Mouse (Mus musculus) ES-CJ7 (cell line): ENCODE results near the gene Coq10a.

Source experiments
- DNase-seq: peaks from one replicate; pipeline ENCODE4 v3.0.0; 2011; ENCODE audit warnings: low read depth, low spot score

Gene Coq10a

DNA sequence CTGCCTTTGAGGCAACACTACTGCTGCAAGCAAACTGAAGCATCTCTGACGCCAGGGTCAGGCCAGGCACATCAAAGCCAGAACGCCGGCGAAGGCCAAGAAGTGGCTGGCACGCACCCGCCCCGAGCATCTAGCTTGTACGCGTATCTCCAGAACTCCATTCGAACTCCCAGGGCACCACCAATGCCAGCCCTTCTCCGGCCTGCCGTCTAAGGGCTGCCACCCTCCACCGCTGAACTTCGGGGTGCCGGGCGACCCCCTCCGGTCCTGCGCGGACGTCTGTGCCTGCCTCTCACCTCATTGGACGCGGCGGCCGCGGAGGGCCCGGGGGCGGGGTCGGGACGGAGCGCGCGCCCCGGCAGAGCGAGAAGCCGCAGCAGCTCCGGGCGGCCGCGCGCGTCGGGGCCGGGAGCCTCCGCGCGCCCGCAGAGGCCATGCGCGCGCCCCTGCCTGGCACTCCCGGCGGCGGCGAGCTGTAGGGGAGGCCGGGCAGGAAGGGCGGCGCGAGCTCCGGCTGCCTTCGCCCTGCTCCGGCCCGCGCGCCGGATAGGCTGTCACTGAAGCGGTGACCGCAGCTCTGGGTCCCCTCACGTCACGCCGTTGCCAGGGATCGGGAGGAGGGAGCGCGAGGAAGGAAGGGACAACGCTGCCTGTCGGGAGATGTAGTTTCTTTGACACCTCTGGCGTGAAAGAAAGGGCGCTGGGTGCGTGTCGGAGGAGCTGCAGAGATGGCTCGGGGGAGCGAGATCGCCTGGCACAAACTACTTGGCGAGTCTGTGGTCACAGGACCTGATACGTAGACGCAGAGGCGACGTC, at the start of gene Coq10a:
Gene Coq10a, minus strand, starts transcription at position 596 of the 816 bp plus-strand sequence.
- peak; percentile 91 for DNase-seq

DNA sequence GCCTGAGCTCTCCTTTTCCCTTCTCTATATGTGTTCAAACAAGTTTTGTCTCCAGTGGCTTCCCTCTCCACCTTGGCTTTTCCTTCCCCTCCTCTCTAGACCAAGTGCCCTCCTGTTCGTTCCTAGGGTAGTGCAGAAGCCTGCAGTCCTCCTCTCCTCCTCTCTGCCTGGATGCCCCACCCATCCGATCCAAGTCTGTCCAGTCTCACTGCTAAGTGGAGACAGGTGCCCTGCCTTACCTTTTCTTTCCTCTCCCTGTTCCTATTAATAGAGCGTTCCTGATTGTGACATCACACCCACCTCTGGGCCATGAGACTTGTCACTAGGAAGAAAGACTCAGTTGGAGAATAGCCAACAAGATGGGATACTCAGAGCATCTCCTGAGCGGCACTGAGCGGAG, 46.1 kb upstream of the Coq10a start:
- no peak for DNase-seq

DNA sequence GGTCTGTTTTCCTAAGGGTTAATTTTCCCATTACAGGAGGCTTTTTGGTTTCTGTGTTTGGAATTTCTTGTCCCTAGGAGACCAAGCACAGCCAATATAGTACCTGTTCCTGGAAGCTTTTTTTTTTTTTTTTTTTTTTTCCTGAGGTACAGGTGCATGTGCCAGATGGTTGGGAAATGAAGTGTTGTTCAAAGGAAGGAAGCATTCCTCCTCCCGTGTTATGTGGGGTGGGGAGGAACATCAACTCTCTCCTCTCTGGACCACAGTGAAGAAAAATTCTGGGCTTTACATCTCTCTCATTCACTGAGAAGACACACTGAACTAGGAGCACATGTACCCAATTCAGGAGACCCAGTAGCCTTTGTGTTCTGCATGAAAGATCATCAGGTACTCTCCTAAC, 44.3 kb upstream of the Coq10a start:
- no peak for DNase-seq

DNA sequence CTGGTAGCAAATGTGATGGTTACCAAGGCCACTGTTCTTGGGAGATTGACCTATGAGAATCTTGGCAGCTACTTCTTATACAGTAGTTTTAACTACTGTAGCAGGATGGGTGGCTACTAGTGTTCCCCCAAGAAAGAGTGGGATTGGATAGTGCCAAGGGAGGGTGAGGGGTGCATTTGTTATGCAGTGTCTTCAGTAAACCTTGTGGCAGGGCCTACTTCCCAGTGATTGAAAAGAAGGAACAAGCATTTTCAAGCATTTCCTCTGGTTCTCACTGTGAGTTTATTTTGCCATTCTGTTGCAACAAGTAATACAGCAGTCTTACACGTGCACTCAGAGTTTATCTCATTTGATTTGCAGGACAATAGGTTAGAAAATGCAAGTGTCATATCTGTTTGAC, 43.8 kb upstream of the Coq10a start:
- DNase-seq = no peak

DNA sequence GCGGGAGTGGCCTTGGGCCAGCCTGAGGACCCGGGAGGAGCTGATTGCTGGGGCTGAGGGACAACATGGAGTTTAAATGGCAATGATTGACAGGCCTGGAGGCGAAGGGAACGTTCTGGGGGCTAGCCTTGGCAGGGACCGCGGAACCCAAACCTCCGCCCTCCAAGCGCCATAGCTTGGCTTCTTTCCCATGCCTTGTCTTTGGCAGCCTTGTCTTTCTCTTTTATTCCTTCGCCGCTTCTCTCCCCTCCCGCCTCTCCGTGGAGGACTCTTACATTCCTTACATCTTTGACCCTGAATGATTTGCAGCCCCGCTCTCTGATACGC, 43.2 kb upstream of the Coq10a start:
- no peak for DNase-seq

DNA sequence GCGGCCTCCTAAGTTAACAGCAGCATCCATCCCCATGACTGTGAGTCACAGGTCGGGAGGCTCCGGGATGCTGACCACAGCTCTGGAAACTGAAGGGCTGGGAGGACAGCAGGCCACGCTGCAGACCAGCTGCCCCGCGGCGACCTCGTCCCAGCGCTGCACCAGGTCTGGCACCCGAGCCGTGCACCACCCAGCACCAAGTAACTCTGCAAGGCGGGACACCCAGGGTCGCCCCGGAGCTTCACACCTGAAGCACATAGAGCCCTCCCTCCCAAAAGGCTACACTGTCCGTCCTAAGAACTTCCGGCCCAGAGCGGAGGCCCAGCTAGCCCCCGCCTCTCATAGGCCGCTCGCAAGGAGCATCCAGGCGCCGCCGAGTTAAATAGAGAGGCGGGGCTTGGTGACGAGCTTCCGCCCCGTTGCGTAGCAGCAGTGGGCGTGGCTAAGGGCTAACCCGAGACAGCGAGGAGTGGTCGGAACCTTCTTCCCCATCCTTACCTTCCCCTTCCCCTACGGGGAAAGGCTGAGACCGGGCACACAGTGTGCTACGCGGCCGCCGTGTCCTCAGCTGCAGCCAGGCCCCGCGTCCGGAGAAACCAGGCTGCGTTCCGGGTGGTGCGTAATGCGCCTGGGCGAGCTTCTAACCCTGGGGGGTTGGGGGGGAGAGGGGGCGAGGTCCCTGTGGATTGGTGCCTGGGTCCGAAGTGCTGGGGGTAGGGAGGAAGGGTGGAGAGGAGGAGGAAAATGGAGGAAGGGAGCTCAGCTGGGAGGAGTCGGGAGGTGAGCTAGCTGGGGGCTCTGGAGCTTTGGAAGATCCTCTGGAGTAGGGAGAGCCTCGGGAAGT, 42.6 kb upstream of the Coq10a start, which contains the start of the genes Nabp2 and Rnf41:
Gene Nabp2, minus strand, starts transcription at position 282 of the 844 bp plus-strand sequence.
Gene Rnf41, plus strand, starts transcription at position 447 of the 844 bp plus-strand sequence.
- DNase-seq = peak; percentile 99

DNA sequence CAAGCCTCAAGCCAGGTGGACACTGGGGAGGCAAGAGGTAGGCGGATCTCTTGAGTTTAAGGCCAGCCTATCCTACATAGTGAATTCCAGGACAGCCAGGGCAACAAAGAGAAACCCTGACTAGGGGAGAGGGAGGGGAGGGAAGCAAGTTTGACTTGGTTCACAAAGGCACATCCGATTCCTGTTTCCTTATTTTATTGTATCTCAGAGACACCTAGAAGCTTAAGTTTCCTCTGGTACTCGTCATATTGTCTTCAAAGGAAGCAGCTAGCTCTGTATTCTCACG, 41.7 kb upstream of the Coq10a start:
- peak; percentile 36 for DNase-seq

DNA sequence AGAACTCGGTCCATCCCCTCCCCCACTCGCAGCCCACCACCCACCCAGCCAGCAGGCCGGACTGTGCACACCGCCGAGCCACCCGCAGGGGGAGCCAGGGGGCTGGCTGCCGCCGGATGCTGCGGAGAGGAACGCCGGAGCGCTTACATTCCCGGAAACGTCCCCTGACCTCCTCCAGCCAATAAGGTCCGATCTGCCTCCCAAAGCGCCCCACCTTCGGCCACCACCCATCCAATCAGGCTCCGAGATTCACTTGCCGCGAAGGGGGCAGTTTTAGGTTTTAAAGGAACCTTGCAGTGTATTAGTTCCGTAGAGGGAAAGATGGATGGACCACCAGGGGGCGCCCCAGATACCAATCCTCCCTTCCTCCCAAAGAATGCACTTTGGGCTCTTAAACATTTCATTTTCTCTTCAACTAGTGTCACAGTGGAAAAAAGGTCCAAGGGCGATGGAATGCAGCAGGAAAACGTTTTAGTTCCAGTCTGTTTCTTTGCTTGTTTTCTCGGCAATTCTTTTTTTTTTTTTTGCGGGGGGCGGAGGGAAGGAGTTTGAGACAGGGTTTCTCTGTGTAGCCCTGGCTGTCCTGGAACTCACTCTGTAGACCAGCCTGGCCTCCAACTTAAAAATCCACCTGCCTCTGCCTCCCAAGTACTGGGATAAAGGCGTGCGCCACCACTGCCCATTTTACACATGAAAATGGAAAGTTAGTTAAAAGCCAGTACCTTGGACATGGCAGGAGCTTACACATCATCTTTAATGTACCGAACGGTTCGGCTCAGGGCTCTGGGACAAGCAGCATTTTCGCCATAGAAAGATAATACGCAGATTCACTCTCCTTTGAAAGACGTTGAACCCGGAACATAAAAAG, 41.1 kb upstream of the Coq10a start:
- DNase-seq = peak; percentile 98

DNA sequence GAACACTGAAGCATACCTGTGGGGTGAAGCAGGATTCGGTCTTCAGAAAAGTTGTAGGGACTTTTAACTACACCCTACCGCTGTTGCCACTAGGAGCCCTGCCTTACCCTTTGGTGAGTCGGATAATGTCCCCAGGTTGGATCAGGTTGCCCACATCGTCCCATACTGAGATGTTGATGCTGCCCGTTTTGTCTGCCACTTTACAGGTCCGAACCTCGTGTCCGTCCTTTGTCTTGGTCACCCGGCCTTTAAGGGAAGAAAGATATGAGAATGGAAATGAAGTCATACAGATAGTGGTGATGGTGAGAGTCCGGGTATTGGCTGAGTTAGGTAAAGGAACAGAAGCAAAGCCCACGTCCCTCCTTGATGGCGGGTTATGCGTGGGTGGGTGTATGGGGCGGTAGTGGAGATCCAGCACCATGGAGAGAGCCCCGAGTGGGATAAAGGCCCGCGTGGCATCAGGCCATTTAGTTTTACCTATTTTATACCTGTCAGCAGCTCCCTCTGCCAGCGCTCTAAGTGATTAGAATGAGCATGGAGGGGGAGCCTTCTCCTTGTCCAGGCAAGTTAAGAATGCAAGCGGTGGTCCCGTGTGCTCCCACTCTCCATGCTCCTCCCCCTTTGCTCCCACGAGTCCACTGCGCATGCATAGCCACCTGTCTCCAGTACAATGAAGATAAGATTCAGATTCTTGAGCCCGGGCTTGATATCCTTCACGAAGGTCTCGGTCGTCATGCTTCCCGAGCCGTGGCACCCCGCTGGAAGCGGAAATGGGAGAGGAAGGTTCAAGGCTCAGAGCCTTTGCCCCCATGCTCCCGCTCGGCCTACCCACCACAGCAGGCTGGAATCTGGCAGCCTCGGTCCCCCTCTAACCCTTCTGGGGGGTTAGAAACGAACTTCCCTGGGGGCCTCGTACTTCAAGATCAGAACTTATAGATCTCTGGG, 40.1 kb upstream of the Coq10a start:
- DNase-seq = peak; percentile 32

DNA sequence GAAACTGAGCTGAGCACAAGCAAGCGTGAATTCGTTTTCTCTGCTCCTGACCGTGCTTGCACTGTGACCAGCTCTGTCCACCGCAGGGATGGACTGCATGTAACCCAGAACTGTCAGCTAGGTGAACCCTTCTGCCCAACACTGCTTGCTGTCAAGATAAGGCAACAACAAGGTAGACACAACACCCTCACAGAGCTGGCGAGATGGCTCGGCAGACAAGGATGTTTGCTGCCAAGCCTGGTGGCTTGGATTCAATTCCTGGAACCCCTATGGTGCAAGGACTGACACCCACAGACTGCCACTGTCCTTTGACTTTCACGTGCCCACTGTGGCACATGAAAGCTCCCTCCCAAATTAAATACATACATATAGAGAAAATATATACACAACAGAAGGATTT, 35.1 kb upstream of the Coq10a start:
- DNase-seq = no peak

DNA sequence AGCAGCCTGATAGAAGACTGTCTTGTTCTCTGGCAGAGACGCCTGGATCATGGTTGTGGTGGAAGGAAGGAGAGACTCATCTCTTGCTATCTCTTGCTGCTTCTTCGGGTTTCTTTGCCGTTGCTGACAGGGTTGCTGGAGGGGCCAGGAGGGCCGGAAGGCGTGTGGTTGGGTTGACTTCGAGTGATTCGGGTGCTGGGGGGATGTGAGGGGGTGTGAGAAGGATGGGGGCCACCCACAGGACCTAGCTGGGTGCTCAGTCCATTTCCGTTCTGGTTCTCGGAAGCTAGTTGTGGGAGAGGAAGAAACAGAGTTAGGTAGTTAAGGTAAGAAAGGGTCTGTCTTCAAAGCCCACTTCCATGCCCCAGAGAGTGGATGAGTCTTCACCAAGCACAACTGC, 32.8 kb upstream of the Coq10a start:
- DNase-seq = no peak

DNA sequence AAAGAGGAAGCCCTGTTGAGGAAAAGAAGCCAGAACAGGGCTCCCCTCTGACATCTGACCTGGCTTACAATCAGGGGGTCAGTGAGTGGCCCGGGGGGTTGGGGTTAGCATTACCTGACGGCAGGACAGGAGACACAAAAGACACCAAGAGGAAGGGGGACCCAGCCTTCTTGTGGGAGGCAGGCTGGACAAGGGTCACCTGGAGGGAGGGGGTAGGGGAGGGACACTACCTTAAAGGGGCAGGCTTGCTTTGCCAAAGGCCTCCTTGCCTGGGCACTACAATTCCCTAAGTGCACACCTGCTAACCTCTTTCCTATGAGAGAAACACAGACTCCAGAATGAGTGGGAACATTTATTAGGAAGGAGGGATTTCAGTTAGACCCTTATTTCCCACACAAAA, 32.3 kb upstream of the Coq10a start, which contains the start of gene Slc39a5:
Gene Slc39a5, minus strand, starts transcription at position 174 of the 400 bp plus-strand sequence.
- DNase-seq = no peak

DNA sequence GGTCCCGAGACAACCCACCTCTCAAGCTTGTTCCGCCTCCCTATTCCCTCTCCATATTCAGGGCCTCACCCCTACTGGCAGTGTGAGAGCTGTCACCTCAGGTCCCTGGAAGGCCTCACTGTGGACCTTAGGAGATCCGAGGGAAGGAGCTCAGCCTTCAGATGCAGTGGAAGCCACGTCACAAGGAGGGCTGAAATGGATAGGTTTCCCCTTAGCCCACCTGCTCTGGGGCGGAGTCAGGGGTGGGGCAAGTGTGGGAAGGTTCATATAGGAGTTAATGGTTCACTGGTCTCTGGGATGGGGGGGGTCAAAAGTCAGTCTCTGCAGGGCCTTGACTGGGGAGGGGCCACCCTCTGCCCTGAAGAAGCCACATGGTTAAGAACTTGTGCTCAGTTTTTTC, 31.5 kb upstream of the Coq10a start:
- no peak for DNase-seq

DNA sequence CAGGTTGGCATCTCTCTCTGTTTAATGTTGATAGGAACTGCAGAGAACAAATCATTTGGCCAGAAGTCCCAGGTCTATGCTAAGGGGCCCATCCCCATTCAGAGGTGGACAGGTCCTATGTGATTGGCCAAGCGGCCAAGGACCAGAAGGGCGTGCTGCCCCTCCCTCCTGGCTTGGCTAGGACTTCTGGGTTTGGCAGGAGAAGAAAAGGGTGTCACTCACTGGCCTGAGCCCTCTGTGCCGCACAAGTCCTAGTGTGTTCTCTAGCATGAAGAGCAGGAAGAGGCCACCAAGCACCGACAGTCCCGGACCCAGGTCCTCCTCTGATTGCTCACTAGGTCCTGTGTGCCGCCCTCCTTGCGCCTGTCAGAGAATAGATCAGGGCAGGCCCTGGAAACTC, 28.7 kb upstream of the Coq10a start:
- no peak for DNase-seq

DNA sequence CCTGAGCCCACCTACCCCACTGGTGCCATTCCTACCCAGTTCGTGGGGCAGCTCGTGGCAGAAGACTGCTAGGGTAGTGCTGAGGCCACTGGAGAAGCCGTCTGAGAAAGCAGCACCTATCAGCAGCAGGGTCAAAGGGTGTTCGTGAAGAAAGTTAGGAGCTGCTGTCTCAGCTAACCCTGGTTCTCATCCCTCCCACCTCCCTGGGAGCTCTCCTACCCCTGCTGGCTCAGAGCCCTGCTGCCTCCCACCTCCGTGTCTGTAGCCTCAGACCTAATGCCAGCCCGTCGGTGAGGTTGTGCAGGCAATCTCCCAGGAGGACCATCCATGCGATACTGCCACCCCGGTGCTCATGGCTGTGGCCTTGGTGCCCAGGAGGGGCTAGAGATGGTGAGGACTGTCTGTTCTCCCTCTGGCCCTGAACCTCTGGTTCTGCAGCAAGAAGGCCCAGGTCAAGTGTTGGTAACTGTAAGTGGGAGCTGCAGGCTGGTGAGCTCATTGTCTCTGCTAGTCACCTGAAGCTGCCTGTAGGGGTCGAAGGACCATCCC, 28.0 kb upstream of the Coq10a start:
- DNase-seq = no peak

DNA sequence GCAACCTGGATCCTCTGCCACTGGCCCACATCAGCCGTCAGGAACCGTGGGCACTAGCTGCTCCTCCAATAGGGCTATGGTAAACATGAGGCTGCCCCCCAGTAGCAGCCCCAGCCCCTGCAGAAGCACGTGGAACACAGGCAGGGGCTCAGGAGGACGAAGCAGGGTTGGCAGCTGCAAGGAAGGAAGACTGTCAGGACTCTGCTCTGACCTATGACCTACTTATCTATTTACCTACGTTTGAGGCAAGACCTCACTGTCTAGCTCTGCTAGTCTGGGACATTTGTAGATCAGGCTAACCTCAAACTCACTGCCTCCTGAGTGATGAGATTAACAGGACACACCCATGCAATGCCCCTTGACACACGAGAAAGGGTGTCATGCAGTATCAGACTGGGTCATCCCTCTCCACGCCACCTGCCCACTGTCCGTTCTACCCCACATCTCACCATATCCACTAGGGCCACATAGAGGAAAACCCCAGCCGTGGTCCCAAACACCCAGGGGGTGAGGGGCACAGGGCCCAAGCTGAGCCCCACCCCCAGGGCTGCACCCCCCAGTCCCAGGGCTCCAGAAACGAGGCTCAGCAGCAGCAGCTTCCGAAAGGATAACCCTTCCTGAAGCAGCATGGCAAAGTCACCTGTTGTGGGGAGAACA, 27.3 kb upstream of the Coq10a start:
- no peak for DNase-seq

DNA sequence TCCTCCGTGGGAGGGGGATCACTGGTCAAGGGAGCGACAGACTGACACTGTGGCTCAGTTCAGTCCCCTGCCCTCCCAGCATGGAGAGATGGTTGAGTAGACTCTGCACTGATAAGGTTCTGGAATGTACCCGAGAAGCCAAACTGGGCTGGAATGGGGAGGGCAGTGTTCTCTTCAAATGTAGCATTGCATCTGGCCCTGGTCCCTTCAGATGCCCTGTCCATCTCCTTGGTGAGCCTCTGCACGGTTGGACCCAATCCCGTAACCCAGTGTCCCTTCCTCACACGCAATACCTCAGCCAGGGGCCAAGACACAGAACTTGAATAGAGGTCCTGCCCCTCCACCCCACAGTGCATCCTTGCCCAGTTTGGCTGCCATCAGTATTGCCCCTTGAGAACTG, 23.1 kb upstream of the Coq10a start:
- no peak for DNase-seq

DNA sequence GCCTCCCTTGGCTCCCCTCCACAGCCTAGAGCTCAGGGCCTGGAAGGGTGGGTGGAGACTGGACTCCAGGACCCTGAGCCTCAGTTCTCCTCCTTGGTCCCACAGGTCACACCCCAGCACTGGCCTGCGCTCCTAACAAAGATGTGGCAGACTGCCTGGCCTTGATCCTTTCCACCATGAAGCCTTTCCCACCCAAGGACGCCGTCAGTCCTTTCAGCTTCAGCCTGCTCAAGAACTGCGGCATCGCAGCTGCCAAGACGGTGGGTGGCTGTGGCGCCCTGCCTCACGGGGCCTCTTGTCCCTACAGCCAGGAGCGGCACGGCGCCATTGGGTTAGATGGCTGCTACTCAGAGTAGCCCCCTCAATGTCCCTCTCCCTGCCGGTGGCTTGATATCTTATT, 21.6 kb upstream of the Coq10a start:
- DNase-seq = no peak

DNA sequence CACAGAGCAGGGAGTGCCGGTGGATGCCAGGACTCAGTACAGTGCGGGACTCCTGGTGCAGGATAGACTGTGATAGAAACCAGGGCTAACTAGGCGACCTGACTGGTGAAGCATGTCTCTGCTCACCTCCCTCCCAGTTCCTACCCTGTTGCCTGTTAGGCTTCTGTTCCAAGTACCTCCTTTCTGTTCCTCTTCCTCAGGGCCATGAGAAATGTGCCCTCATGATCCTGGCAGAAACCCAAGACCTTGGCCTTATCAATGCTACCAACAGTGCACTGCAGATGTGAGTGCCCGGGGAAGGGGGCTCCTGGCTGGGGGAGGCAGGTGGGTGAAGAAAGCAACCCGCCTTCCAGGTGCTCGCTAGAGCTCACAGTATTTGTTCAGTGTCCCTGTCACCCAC, 20.8 kb upstream of the Coq10a start:
- no peak for DNase-seq

DNA sequence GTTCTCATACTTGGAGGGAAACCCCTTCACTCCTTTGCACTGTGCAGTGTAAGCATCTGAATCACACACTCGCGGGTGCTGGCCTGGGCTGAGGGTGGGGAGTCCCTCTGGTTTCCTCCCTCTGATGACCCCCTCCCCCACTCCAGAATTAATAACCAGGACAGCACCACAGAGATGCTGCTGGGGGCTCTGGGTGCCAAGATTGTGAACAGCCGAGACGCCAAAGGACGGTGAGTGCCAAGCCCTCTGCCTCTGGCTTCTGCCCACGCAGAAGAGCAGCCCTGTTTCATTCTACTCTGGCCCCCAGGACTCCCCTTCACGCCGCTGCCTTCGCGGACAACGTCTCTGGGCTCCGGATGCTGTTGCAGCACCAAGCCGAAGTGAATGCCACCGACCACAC, 20.1 kb upstream of the Coq10a start:
- no peak for DNase-seq
